Mouse (Mus musculus) monocyte, adult 2 months (primary cell): ENCODE data around the gene Pbx1.

Experiments used
- DNase-seq, 2 experiments: peaks; one replicate each; pipeline ENCODE4 v3.0.0; 2022; ENCODE audit warnings: low spot score in 2 of 2, low read depth in 1 of 2

Gene Pbx1

GRCm38 (mm10) chr1:168272091-168272490 lies 160.0 kb downstream of the Pbx1 start:
- no peak for DNase-seq

GRCm38 (mm10) chr1:168271207-168271606 lies 160.9 kb downstream of the Pbx1 start:
- DNase-seq, result no peak

- DNase-seq, result no peak
Measured at GRCm38 (mm10) chr1:168268751-168269623, 163.1 kb downstream of the Pbx1 start.

- no peak for DNase-seq
Measured at GRCm38 (mm10) chr1:168268224-168268623, 163.8 kb downstream of the Pbx1 start.

GRCm38 (mm10) chr1:168265594-168266390 lies 166.3 kb downstream of the Pbx1 start:
- no peak for DNase-seq

GRCm38 (mm10) chr1:168265090-168265489 lies 167.0 kb downstream of the Pbx1 start:
- DNase-seq, result no peak

- DNase-seq, result no peak
Measured at GRCm38 (mm10) chr1:168260391-168260790, 171.7 kb downstream of the Pbx1 start.

- no peak for DNase-seq
Measured at GRCm38 (mm10) chr1:168258856-168259255, 173.2 kb downstream of the Pbx1 start.

GRCm38 (mm10) chr1:168255347-168255908 lies 176.6 kb downstream of the Pbx1 start:
- DNase-seq, result no peak

- DNase-seq, result no peak
Measured at GRCm38 (mm10) chr1:168246968-168247724, 184.9 kb downstream of the Pbx1 start.

- no peak for DNase-seq
Measured at GRCm38 (mm10) chr1:168245539-168245938, 186.5 kb downstream of the Pbx1 start.

- no peak for DNase-seq
Measured at GRCm38 (mm10) chr1:168243759-168244158, 188.3 kb downstream of the Pbx1 start.

- no peak for DNase-seq
Measured at GRCm38 (mm10) chr1:168243068-168243467, 189.0 kb downstream of the Pbx1 start.

- no peak for DNase-seq
Measured at GRCm38 (mm10) chr1:168241316-168241715, 190.8 kb downstream of the Pbx1 start.

GRCm38 (mm10) chr1:168240846-168241245 lies 191.2 kb downstream of the Pbx1 start:
- DNase-seq, result no peak

- DNase-seq, result no peak
Measured at GRCm38 (mm10) chr1:168240386-168240785, 191.7 kb downstream of the Pbx1 start.

- no peak for DNase-seq
Measured at GRCm38 (mm10) chr1:168236101-168236500, 196.0 kb downstream of the Pbx1 start.

- DNase-seq, result no peak
Measured at GRCm38 (mm10) chr1:168234355-168234754, 197.7 kb downstream of the Pbx1 start.

- no peak for DNase-seq
Measured at GRCm38 (mm10) chr1:168233182-168233581, 198.9 kb downstream of the Pbx1 start.

GRCm38 (mm10) chr1:168231548-168232429 lies 200.3 kb downstream of the Pbx1 start:
- no peak for DNase-seq
